Mouse (Mus musculus) stomach, embryonic 16.5 days (tissue): Measurements from ENCODE around the gene Kcng3. TPM values are rescaled to one million over a fixed set of nuclear protein-coding genes. Genes with fewer than 3 reads are reported as not detected.

Experiments
- ATAC-seq: fragments of 200-750 bp; cut with Nextera tagmentation; 2 replicates; pipeline ENCODE4 v1.8.0; 2017; ENCODE audit warnings: moderate number of reproducible peaks, moderate TSS enrichment; ENCODE audit not compliant: insufficient read depth, low FRiP score
- H3K27ac ChIP-seq: fragments of 300-500 bp; sonication (generic); 2 replicates; pipeline ENCODE4 v1.5.1; 2014; ENCODE audit warnings: low read length
- H3K27me3 ChIP-seq: fragments of 300-500 bp; sonication (generic); 2 replicates; pipeline ENCODE4 v1.6.1; 2014; ENCODE audit warnings: low read length, control low read depth, mixed read lengths; ENCODE audit not compliant: control insufficient read depth, insufficient read depth
- H3K36me3 ChIP-seq: fragments of 300-500 bp; sonication (generic); 2 replicates; pipeline ENCODE4 v1.6.1; 2014; ENCODE audit warnings: low read length; ENCODE audit not compliant: control insufficient read depth, insufficient read depth
- H3K4me1 ChIP-seq: fragments of 300-500 bp; sonication (generic); 2 replicates; pipeline ENCODE4 v1.6.1; 2014; ENCODE audit warnings: low read length, control low read depth, mixed read lengths; ENCODE audit not compliant: control insufficient read depth, insufficient read depth
- H3K4me2 ChIP-seq: fragments of 300-500 bp; sonication (generic); 2 replicates; pipeline ENCODE4 v1.6.1; 2014; ENCODE audit warnings: low read depth, low read length, mixed read lengths
- H3K4me3 ChIP-seq: fragments of 300-500 bp; sonication (generic); replicated peaks from 2 replicates; pipeline ENCODE4 v1.5.1; 2014; ENCODE audit warnings: mild to moderate bottlenecking, low read length
- H3K9ac ChIP-seq: fragments of 300-500 bp; sonication (generic); 2 replicates; pipeline ENCODE4 v1.6.1; 2014; ENCODE audit warnings: low read length
- H3K9me3 ChIP-seq: fragments of 300-500 bp; sonication (generic); replicated peaks from 2 replicates; pipeline ENCODE4 v1.6.1; 2016; ENCODE audit warnings: low read length, control low read depth; ENCODE audit not compliant: control insufficient read depth
- WGBS: fragments of 180-500 bp; shearing (Covaris S2); extraction: QIAGEN DNeasy Blood & Tissue Kit; methylation state at CpG from one replicate; pipeline ENCODE4 v1.1.7; 2014; 5-methylcytosine and 5-hydroxymethylcytosine counted together
- polyA plus RNA-seq: library from polyadenylated mRNA; unstranded; fragments of >200 nt; fragmentation: Nextera tagmentation; extraction: Ambion mirVana; gene quantifications from 2 replicates; pipeline ENCODE4 v1.2.1, GENCODE M21; 2015

Gene Kcng3
- polyA plus RNA-seq, result not detected in 2 replicates

GRCm38 (mm10) chr17:83631783-83632652 lies at the start of gene Kcng3:
Kcng3 (minus strand) TSS chr17:83631895.
- Histone ChIP-seq H3K27ac (no peak within 1 kb of the TSS), H3K4me2 (peak within 1 kb of the TSS; percentile 95), H3K27me3 (peaks cover 55% of the 10 kb centered on the region), H3K4me1 (peaks cover 18% of the 10 kb centered on the region), H3K9ac (peak within 1 kb of the TSS; percentile 70), H3K4me3 (peak within 1 kb of the TSS; percentile 59), H3K9me3 (no peaks in the 10 kb centered on the region), H3K36me3 (no peaks in the 10 kb centered on the region)
- ATAC-seq, result peak; percentile 74
- under 1% methylated on average over 86 of the region's 86 CpGs for WGBS

- Histone ChIP-seq H3K36me3 (no peaks in the 10 kb centered on the region), H3K9me3 (no peaks in the 10 kb centered on the region), H3K4me2 (no peak overlapping the region), H3K4me3 (no peak overlapping the region), H3K4me1 (no peaks in the 10 kb centered on the region), H3K27me3 (no peaks in the 10 kb centered on the region), H3K9ac (no peak overlapping the region), H3K27ac (no peak overlapping the region)
- no peak for ATAC-seq
- 85% methylated on average over 1 of the region's 1 CpGs for WGBS
These were observed 45.7 kb upstream of the Kcng3 start for GRCm38 (mm10) chr17:83677370-83677769.

- Histone ChIP-seq H3K4me3 (no peak overlapping the region), H3K27ac (no peak overlapping the region), H3K9me3 (no peaks in the 10 kb centered on the region), H3K4me1 (no peaks in the 10 kb centered on the region), H3K9ac (no peak overlapping the region), H3K36me3 (no peaks in the 10 kb centered on the region), H3K4me2 (no peak overlapping the region), H3K27me3 (no peaks in the 10 kb centered on the region)
- WGBS, result 77% methylated on average over 4 of the region's 4 CpGs
- ATAC-seq, result no peak
These were observed 41.0 kb upstream of the Kcng3 start for GRCm38 (mm10) chr17:83672685-83673084.

- Histone ChIP-seq H3K4me2 (no peak overlapping the region), H3K27ac (no peak overlapping the region), H3K4me1 (no peaks in the 10 kb centered on the region), H3K27me3 (no peaks in the 10 kb centered on the region), H3K4me3 (no peak overlapping the region), H3K9ac (no peak overlapping the region), H3K36me3 (no peaks in the 10 kb centered on the region), H3K9me3 (no peaks in the 10 kb centered on the region)
- no peak for ATAC-seq
- 81% methylated on average over 3 of the region's 3 CpGs for WGBS
These were observed 36.4 kb upstream of the Kcng3 start for GRCm38 (mm10) chr17:83667934-83668690.

- Histone ChIP-seq H3K4me1 (no peaks in the 10 kb centered on the region), H3K27me3 (no peaks in the 10 kb centered on the region), H3K36me3 (no peaks in the 10 kb centered on the region), H3K4me3 (no peak overlapping the region), H3K4me2 (no peak overlapping the region), H3K9ac (no peak overlapping the region), H3K9me3 (no peaks in the 10 kb centered on the region; the same call in 1 of the 2 replicates), H3K27ac (no peak overlapping the region)
- ATAC-seq, result no peak
- 63% methylated on average over 13 of the region's 13 CpGs for WGBS
These were observed 35.0 kb upstream of the Kcng3 start for GRCm38 (mm10) chr17:83666597-83667287.

- no peaks in the 10 kb centered on the region for H3K36me3 ChIP-seq
- no peak overlapping the region for H3K4me2 ChIP-seq
- H3K27me3 ChIP-seq, result no peaks in the 10 kb centered on the region
- H3K9me3 ChIP-seq, result no peaks in the 10 kb centered on the region; the same call in 1 of the 2 replicates
- no peaks in the 10 kb centered on the region for H3K4me1 ChIP-seq
- WGBS, result 56% methylated on average over 8 of the region's 8 CpGs
- no peak overlapping the region for H3K4me3 ChIP-seq
- no peak overlapping the region for H3K9ac ChIP-seq
- no peak for ATAC-seq
- no peak overlapping the region for H3K27ac ChIP-seq
These were observed 33.1 kb upstream of the Kcng3 start for GRCm38 (mm10) chr17:83664761-83665160.

- 53% methylated on average over 1 of the region's 1 CpGs for WGBS
- no peaks in the 10 kb centered on the region; the same call in 1 of the 2 replicates for H3K9me3 ChIP-seq
- H3K4me1 ChIP-seq, result no peaks in the 10 kb centered on the region
- H3K9ac ChIP-seq, result no peak overlapping the region
- H3K27ac ChIP-seq, result no peak overlapping the region
- no peak overlapping the region for H3K4me3 ChIP-seq
- no peak overlapping the region for H3K4me2 ChIP-seq
- H3K36me3 ChIP-seq, result no peaks in the 10 kb centered on the region
- H3K27me3 ChIP-seq, result no peaks in the 10 kb centered on the region
- ATAC-seq, result no peak
These were observed 27.2 kb upstream of the Kcng3 start for GRCm38 (mm10) chr17:83658943-83659342.

- no peaks in the 10 kb centered on the region for H3K27me3 ChIP-seq
- no peak overlapping the region for H3K9ac ChIP-seq
- H3K27ac ChIP-seq, result no peak overlapping the region
- H3K4me1 ChIP-seq, result no peaks in the 10 kb centered on the region
- no peak for ATAC-seq
- H3K4me3 ChIP-seq, result no peak overlapping the region
- no peak overlapping the region for H3K4me2 ChIP-seq
- 87% methylated on average over 9 of the region's 9 CpGs for WGBS
- no peaks in the 10 kb centered on the region for H3K9me3 ChIP-seq
- no peaks in the 10 kb centered on the region for H3K36me3 ChIP-seq
These were observed 25.7 kb upstream of the Kcng3 start for GRCm38 (mm10) chr17:83657375-83657774.
